Mouse (Mus musculus) thymus, adult 2 months (tissue): ENCODE data around the gene Atmin.

Experiments used
- CTCF ChIP-seq: fragments of 200-500 bp; IDR thresholded peaks from 2 replicates; pipeline ENCODE4 v1.5.1; 2012; ENCODE audit warnings: mild to moderate bottlenecking, control low read depth, low read length, moderate library complexity, borderline replicate concordance; ENCODE audit not compliant: control insufficient read depth, poor library complexity, insufficient read depth; ENCODE audit errors: extremely low read depth
- POLR2A ChIP-seq: fragments of 200-500 bp; IDR thresholded peaks from 2 replicates; pipeline ENCODE4 v1.6.1; 2012; ENCODE audit warnings: mild to moderate bottlenecking, low read length, control low read depth, moderate library complexity; ENCODE audit not compliant: control insufficient read depth, poor library complexity, insufficient read depth; ENCODE audit errors: extremely low read depth

DNA sequence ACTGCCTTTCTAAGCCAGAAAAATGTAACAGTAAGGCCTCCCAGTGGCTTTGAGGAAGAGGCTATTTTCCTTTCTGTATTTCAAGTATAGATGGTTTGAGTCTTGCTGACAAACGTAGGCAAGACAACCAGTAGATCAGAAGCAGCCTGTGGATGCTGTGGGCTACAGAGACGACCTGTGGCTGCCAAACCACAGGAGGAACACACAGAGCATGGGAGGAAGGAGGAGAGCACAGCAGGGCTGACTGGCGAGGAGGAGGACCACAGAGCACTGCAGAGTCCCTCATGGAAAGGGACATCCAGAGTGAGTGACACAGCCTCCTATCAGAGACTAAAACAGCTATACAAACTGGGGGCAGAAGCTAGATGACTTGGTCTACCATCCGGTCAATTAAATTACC is 37.9 kb upstream of the Atmin start:
- TF ChIP-seq CTCF (no peak), POLR2A (no peak)
